Mouse (Mus musculus) lung, postnatal 0 days (tissue): ENCODE data around the gene Gnpnat1. TPM values are rescaled to one million over a fixed set of nuclear protein-coding genes. Genes with fewer than 3 reads are reported as not detected.

Experiments
- ATAC-seq: fragments of 200-750 bp; cut with Nextera tagmentation; 2 replicates; pipeline ENCODE4 v1.8.0; 2017; ENCODE audit warnings: moderate library complexity
- DNase-seq: peaks from one replicate; pipeline ENCODE4 v3.0.0-alpha.2; 2016; ENCODE audit warnings: low spot score
- H3K27ac ChIP-seq: fragments of 300-500 bp; sonication (generic); 2 replicates; pipeline ENCODE4 v1.5.1; 2014; ENCODE audit warnings: antibody characterized with exemption, mild to moderate bottlenecking, low read length, mixed read lengths
- H3K27me3 ChIP-seq: fragments of 300-500 bp; sonication (generic); replicated peaks from 2 replicates; pipeline ENCODE4 v1.6.1; 2014; ENCODE audit warnings: low read length, mixed read lengths; ENCODE audit not compliant: insufficient read depth
- H3K36me3 ChIP-seq: fragments of 300-500 bp; sonication (generic); 2 replicates; pipeline ENCODE4 v1.6.1; 2014; ENCODE audit warnings: low read length, mixed read lengths; ENCODE audit not compliant: insufficient read depth
- H3K4me1 ChIP-seq: fragments of 300-500 bp; sonication (generic); 2 replicates; pipeline ENCODE4 v1.6.1; 2014; ENCODE audit warnings: antibody characterized with exemption, low read depth, low read length, mixed read lengths; ENCODE audit not compliant: insufficient read depth
- H3K4me2 ChIP-seq: fragments of 300-500 bp; sonication (generic); replicated peaks from 2 replicates; pipeline ENCODE4 v1.6.1; 2014; ENCODE audit warnings: low read depth, mild to moderate bottlenecking, low read length, moderate library complexity, mixed read lengths
- H3K4me3 ChIP-seq: fragments of 300-500 bp; sonication (generic); 2 replicates; pipeline ENCODE4 v1.5.1; 2014; ENCODE audit warnings: low read depth, low read length
- H3K9ac ChIP-seq: fragments of 300-500 bp; sonication (generic); replicated peaks from 2 replicates; pipeline ENCODE4 v1.6.1; 2014; ENCODE audit warnings: low read depth, mild to moderate bottlenecking
- H3K9me3 ChIP-seq: fragments of 300-500 bp; sonication (generic); 2 replicates; pipeline ENCODE4 v1.6.1; 2016; ENCODE audit warnings: low read length, mixed read lengths
- CTCF ChIP-seq: IDR thresholded peaks from 2 replicates; pipeline ENCODE4 v1.5.1; 2016; ENCODE audit warnings: antibody characterized with exemption, mild to moderate bottlenecking
- EP300 ChIP-seq: IDR thresholded peaks from 2 replicates; pipeline ENCODE4 v1.6.1; 2016; ENCODE audit warnings: antibody characterized with exemption, mild to moderate bottlenecking, control low read depth
- WGBS: fragments of 180-500 bp; shearing (Covaris S2); extraction: QIAGEN DNeasy Blood & Tissue Kit; methylation state at CpG from one replicate; pipeline ENCODE4 v1.1.7; 2014; 5-methylcytosine and 5-hydroxymethylcytosine counted together
- microRNA-seq: library from miRNA; unstranded; fragments of <30 nt; microRNA quantifications from one replicate; pipeline ENCODE4, GENCODE M21; 2016
- polyA plus RNA-seq: library from polyadenylated mRNA; unstranded; fragments of >200 nt; fragmentation: Nextera tagmentation; extraction: Ambion mirVana; gene quantifications from 2 replicates; pipeline ENCODE4 v1.2.1, GENCODE M21; 2015

Gene Gnpnat1
- polyA plus RNA-seq, 1 experiment from 2014 or later = 33.9 TPM

- WGBS = 85% methylated on average over 4 of the region's 4 CpGs
- H3K9me3 ChIP-seq = no peaks in the 10 kb centered on the region
- H3K9ac ChIP-seq = no peak overlapping the region
- no peak for DNase-seq
- no peak for ATAC-seq
- H3K4me2 ChIP-seq = no peak overlapping the region
- H3K27me3 ChIP-seq = no peaks in the 10 kb centered on the region
- H3K27ac ChIP-seq = no peak overlapping the region
- TF ChIP-seq EP300 (no peak), CTCF (no peak)
- no peak overlapping the region for H3K4me3 ChIP-seq
- H3K4me1 ChIP-seq = no peaks in the 10 kb centered on the region
- peaks cover 5% of the 10 kb centered on the region; the same call in 1 of the 2 replicates for H3K36me3 ChIP-seq
These were observed 76.5 kb downstream of the Gnpnat1 start for GRCm38 (mm10) chr14:45328072-45328713.

Small RNA genes within 50 kb of the gene (microRNA-seq; reads per million reads assigned to microRNA genes)
- gene Gm25353 = not detected

Other genes starting within 250 kb of the Gnpnat1 start
- gene Gpr137c, start 185.2 kb downstream of the Gnpnat1 start, polyA plus RNA-seq = 1.8 and 2.0 TPM in 2 replicates
- 9.4 and 14.0 TPM in 2 replicates for gene Txndc16, start 184.6 kb downstream of the Gnpnat1 start, polyA plus RNA-seq
- gene Ero1l, start 86.1 kb downstream of the Gnpnat1 start, polyA plus RNA-seq = 24.5 and 24.9 TPM in 2 replicates
- 82.1 and 94.4 TPM in 2 replicates for gene Psmc6, start 75.1 kb downstream of the Gnpnat1 start, polyA plus RNA-seq
- gene Styx, start 53.8 kb downstream of the Gnpnat1 start, polyA plus RNA-seq = 75.1 and 79.7 TPM in 2 replicates
- gene Fermt2, start 125.2 kb upstream of the Gnpnat1 start, polyA plus RNA-seq = 362 and 383 TPM in 2 replicates